Mouse (Mus musculus): ENCODE measurements at regions not wholly inside any gene's neighbourhood (a gene's known extent, or its start where the extent isn't known, plus 50 kb on each side); places are given as distances from the start of the nearest gene placed in this dataset.
A peak's percentile ranks its signal among the peaks of the same experiment; 100 is the strongest.
"Not testable (repeated sequence)": the region's sequence is repeated elsewhere in the genome, so short reads cannot be mapped to it uniquely, and the experiment has no call there.

- not testable (repeated sequence) for H3K27me3 ChIP-seq (ENCODE audit: control insufficient read depth, insufficient read depth, insufficient read length); H3K4me3 ChIP-seq; H3ac ChIP-seq (ENCODE audit: control insufficient read depth, insufficient read length); H3K4me2 ChIP-seq (ENCODE audit: low read depth); H3K79me2 ChIP-seq (ENCODE audit: control insufficient read depth, insufficient read depth); H3K36me3 ChIP-seq (ENCODE audit: control insufficient read depth, insufficient read depth)
Observed at GRCm38 (mm10) chr12:119708715-119709114, 236.9 kb upstream of the Tmem196 start.

- Histone ChIP-seq H3K4me2 (ENCODE audit: low read depth) (no peak overlapping the region), H3ac (ENCODE audit: control insufficient read depth, insufficient read length) (no peak overlapping the region), H3K4me3 (no peak overlapping the region), H3K36me3 (ENCODE audit: control insufficient read depth, insufficient read depth) (no peaks in the 10 kb centered on the region), H3K27me3 (ENCODE audit: control insufficient read depth, insufficient read depth, insufficient read length) (no peaks in the 10 kb centered on the region), H3K79me2 (ENCODE audit: control insufficient read depth, insufficient read depth) (no peaks in the 10 kb centered on the region)
- TF ChIP-seq TCF12 (IDR thresholded peaks at IDR 0.05; ENCODE audit: insufficient read depth, poor library complexity, severe bottlenecking) (no peak), MYOG (IDR thresholded peaks at IDR 0.05; ENCODE audit: control insufficient read depth in 1 of 3, insufficient read depth in 1 of 3, insufficient read length in 2 of 3, low read depth in 2 of 3) (no peak), TCF3 (IDR thresholded peaks at IDR 0.05; ENCODE audit: insufficient read length, low read depth) (no peak), MYOD1 (IDR thresholded peaks at IDR 0.05; ENCODE audit: control insufficient read depth in 1 of 3, insufficient read length in 2 of 3, low read depth in 2 of 3) (no peak), E2F4 (IDR thresholded peaks at IDR 0.05; ENCODE audit: insufficient read depth) (no peak), POLR2AphosphoS2 (IDR thresholded peaks at IDR 0.05; ENCODE audit: insufficient read length, low read depth) (no peak), SRF (IDR thresholded peaks at IDR 0.05; ENCODE audit: control insufficient read depth, insufficient read length, low read depth) (no peak), MAX (IDR thresholded peaks at IDR 0.05; ENCODE audit: low read depth) (no peak), CEBPB (IDR thresholded peaks at IDR 0.05; ENCODE audit: insufficient read depth, poor library complexity, severe bottlenecking) (no peak), POLR2A (IDR thresholded peaks at IDR 0.05; ENCODE audit: insufficient read length, low read depth) (no peak), REST (IDR thresholded peaks at IDR 0.05; ENCODE audit: insufficient read depth, insufficient read length) (no peak), USF1 (IDR thresholded peaks at IDR 0.05; ENCODE audit: low read depth) (no peak)
Observed at GRCm38 (mm10) chr12:119730789-119731188, 214.8 kb upstream of the Tmem196 start.

GRCm38 (mm10) chr12:119762580-119762979, 183.0 kb upstream of the Tmem196 start:
- Histone ChIP-seq H3K79me2 (ENCODE audit: control insufficient read depth, insufficient read depth) (no peaks in the 10 kb centered on the region), H3K27me3 (ENCODE audit: control insufficient read depth, insufficient read depth, insufficient read length) (no peaks in the 10 kb centered on the region), H3K4me2 (ENCODE audit: low read depth) (no peak overlapping the region), H3ac (ENCODE audit: control insufficient read depth, insufficient read length) (no peak overlapping the region), H3K4me3 (no peak overlapping the region), H3K36me3 (ENCODE audit: control insufficient read depth, insufficient read depth) (no peaks in the 10 kb centered on the region)
- TF ChIP-seq TCF12 (IDR thresholded peaks at IDR 0.05; ENCODE audit: insufficient read depth, poor library complexity, severe bottlenecking) (no peak), POLR2AphosphoS2 (IDR thresholded peaks at IDR 0.05; ENCODE audit: insufficient read length, low read depth) (no peak), SRF (IDR thresholded peaks at IDR 0.05; ENCODE audit: control insufficient read depth, insufficient read length, low read depth) (no peak), E2F4 (IDR thresholded peaks at IDR 0.05; ENCODE audit: insufficient read depth) (no peak), CEBPB (IDR thresholded peaks at IDR 0.05; ENCODE audit: insufficient read depth, poor library complexity, severe bottlenecking) (no peak), USF1 (IDR thresholded peaks at IDR 0.05; ENCODE audit: low read depth) (no peak), POLR2A (IDR thresholded peaks at IDR 0.05; ENCODE audit: insufficient read length, low read depth) (no peak), MYOG (IDR thresholded peaks at IDR 0.05; ENCODE audit: control insufficient read depth in 1 of 3, insufficient read depth in 1 of 3, insufficient read length in 2 of 3, low read depth in 2 of 3) (no peak), MAX (IDR thresholded peaks at IDR 0.05; ENCODE audit: low read depth) (no peak)

- H3K4me2 ChIP-seq (ENCODE audit: low read depth): no peak overlapping the region
- peak; percentile 71; the same call in 1 of the 2 replicates for TF ChIP-seq CEBPB (IDR thresholded peaks at IDR 0.05; ENCODE audit: insufficient read depth, poor library complexity, severe bottlenecking)
- TF ChIP-seq REST (IDR thresholded peaks at IDR 0.05; ENCODE audit: insufficient read depth, insufficient read length): no peak
- H3K27me3 ChIP-seq (ENCODE audit: control insufficient read depth, insufficient read depth, insufficient read length): no peaks in the 10 kb centered on the region
- no peak overlapping the region for H3ac ChIP-seq (ENCODE audit: control insufficient read depth, insufficient read length)
- no peaks in the 10 kb centered on the region for H3K79me2 ChIP-seq (ENCODE audit: control insufficient read depth, insufficient read depth)
- no peak overlapping the region for H3K4me3 ChIP-seq
- H3K36me3 ChIP-seq (ENCODE audit: control insufficient read depth, insufficient read depth): no peaks in the 10 kb centered on the region
Observed at GRCm38 (mm10) chr12:119763292-119763976, 182.2 kb upstream of the Tmem196 start.

- no peak overlapping the region for H3K4me2 ChIP-seq (ENCODE audit: low read depth)
- H3ac ChIP-seq (ENCODE audit: control insufficient read depth, insufficient read length): no peak overlapping the region
- no peaks in the 10 kb centered on the region for H3K27me3 ChIP-seq (ENCODE audit: control insufficient read depth, insufficient read depth, insufficient read length)
- H3K79me2 ChIP-seq (ENCODE audit: control insufficient read depth, insufficient read depth): no peaks in the 10 kb centered on the region
- H3K36me3 ChIP-seq (ENCODE audit: control insufficient read depth, insufficient read depth): no peaks in the 10 kb centered on the region
- no peak overlapping the region for H3K4me3 ChIP-seq
- no peak for TF ChIP-seq POLR2A (IDR thresholded peaks at IDR 0.05; ENCODE audit: insufficient read length, low read depth)
- no peak for TF ChIP-seq TCF3 (IDR thresholded peaks at IDR 0.05; ENCODE audit: insufficient read length, low read depth)
- TF ChIP-seq REST (IDR thresholded peaks at IDR 0.05; ENCODE audit: insufficient read depth, insufficient read length): no peak
- TF ChIP-seq MYOG (IDR thresholded peaks at IDR 0.05; ENCODE audit: control insufficient read depth in 1 of 3, insufficient read depth in 1 of 3, insufficient read length in 2 of 3, low read depth in 2 of 3): no peak
- no peak for TF ChIP-seq E2F4 (IDR thresholded peaks at IDR 0.05; ENCODE audit: insufficient read depth)
- no peak for TF ChIP-seq MYOD1 (IDR thresholded peaks at IDR 0.05; ENCODE audit: control insufficient read depth in 1 of 3, insufficient read length in 2 of 3, low read depth in 2 of 3)
- no peak for TF ChIP-seq MAX (IDR thresholded peaks at IDR 0.05; ENCODE audit: low read depth)
Observed at GRCm38 (mm10) chr12:119777559-119777958, 168.1 kb upstream of the Tmem196 start.

Data from myocyte (in vitro differentiated cells).